Mouse (Mus musculus): ENCODE measurements around the gene Vdr.

DNA sequence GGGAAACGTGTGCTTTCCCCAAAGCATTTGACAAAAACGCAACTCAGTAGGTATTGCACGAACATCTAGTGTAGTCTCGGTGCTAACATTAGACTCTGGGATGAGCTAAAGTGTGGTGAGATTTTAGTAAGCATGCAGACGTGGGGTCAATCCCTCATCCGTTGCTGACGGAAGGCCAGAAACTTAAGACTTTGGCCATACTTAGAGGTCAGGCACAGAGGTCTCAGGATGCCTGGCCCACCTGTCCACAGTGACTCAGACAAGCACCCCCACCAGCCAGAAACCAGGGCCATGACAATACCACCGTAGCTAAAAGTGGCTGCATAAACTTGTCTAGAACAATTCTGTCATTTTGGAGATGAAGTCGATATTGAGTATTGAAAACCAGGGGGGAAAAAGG, 9.4 kb downstream of the Vdr start:
- no peak for TF ChIP-seq CTCF (IDR thresholded peaks at IDR 0.05)
- TF ChIP-seq EP300 (IDR thresholded peaks at IDR 0.05; ENCODE audit: insufficient read depth, low read depth, low read length): no peak
- TF ChIP-seq POLR2A (IDR thresholded peaks at IDR 0.05; ENCODE audit: insufficient read depth, low read depth, low read length): no peak

Data from heart, adult 2 months (tissue).